Mouse (Mus musculus): Measurements from ENCODE around the gene Nck2. TPM values are rescaled to one million over a fixed set of nuclear protein-coding genes. Genes with fewer than 3 reads are reported as not detected.

Nck2 gene
- total and polyA plus RNA-seq, 2 experiments from 2014 or later: 17.7 to 49.7 TPM

- peaks cover 7% of the 10 kb centered on the region; the same call in 1 of the 2 replicates for H3K36me3 ChIP-seq (replicated peaks; ENCODE audit: control insufficient read depth, insufficient read depth, low read length)
- WGBS: 76% methylated on average over 3 of the region's 3 CpGs
- no peaks in the 10 kb centered on the region for H3K27me3 ChIP-seq (ENCODE audit: control insufficient read depth, insufficient read depth, low read length)
- H3K9me3 ChIP-seq (replicated peaks; ENCODE audit: control insufficient read depth, low read length): no peaks in the 10 kb centered on the region
- no peak overlapping the region for H3K27ac ChIP-seq (ENCODE audit: low read depth)
- ATAC-seq (ENCODE audit: insufficient read depth, low read depth) (no peak), DNase-seq (ENCODE audit: low spot score) (no peak)
- TF ChIP-seq EP300 (IDR thresholded peaks at IDR 0.05; ENCODE audit: low read depth) (no peak), CTCF (IDR thresholded peaks at IDR 0.05; ENCODE audit: low read depth) (no peak)
- H3K4me1 ChIP-seq (ENCODE audit: control insufficient read depth, insufficient read depth): no peaks in the 10 kb centered on the region
- no peak overlapping the region for H3K4me3 ChIP-seq (ENCODE audit: low read depth, low read length)
- H3K9ac ChIP-seq (replicated peaks; ENCODE audit: low read depth, low read length): no peak overlapping the region
- no peak overlapping the region for H3K4me2 ChIP-seq (ENCODE audit: low read depth, low read length)
Observed at GRCm38 (mm10) chr1:43561085-43561484, 116.7 kb downstream of the Nck2 start.

GRCm38 (mm10) chr1:43562002-43562666 lies 117.8 kb downstream of the Nck2 start:
- Histone ChIP-seq H3K4me3 (ENCODE audit: low read depth, low read length) (no peak overlapping the region), H3K27me3 (ENCODE audit: control insufficient read depth, insufficient read depth, low read length) (no peaks in the 10 kb centered on the region), H3K27ac (ENCODE audit: low read depth) (no peak overlapping the region), H3K4me1 (ENCODE audit: control insufficient read depth, insufficient read depth) (no peaks in the 10 kb centered on the region), H3K9ac (replicated peaks; ENCODE audit: low read depth, low read length) (no peak overlapping the region), H3K9me3 (replicated peaks; ENCODE audit: control insufficient read depth, low read length) (no peaks in the 10 kb centered on the region), H3K36me3 (replicated peaks; ENCODE audit: control insufficient read depth, insufficient read depth, low read length) (peaks cover 7% of the 10 kb centered on the region; the same call in 1 of the 2 replicates), H3K4me2 (ENCODE audit: low read depth, low read length) (no peak overlapping the region)
- TF ChIP-seq CTCF (IDR thresholded peaks at IDR 0.05; ENCODE audit: low read depth) (no peak), EP300 (IDR thresholded peaks at IDR 0.05; ENCODE audit: low read depth) (no peak)
- ATAC-seq (ENCODE audit: insufficient read depth, low read depth): no peak
- 71% methylated on average over 13 of the region's 13 CpGs for WGBS
- DNase-seq (ENCODE audit: low spot score): no peak

GRCm38 (mm10) chr1:43565260-43565659 lies 120.9 kb downstream of the Nck2 start:
- no peak overlapping the region for H3K4me3 ChIP-seq (ENCODE audit: low read depth, low read length)
- ATAC-seq (ENCODE audit: insufficient read depth, low read depth) (no peak), DNase-seq (ENCODE audit: low spot score) (no peak)
- no peaks in the 10 kb centered on the region for H3K27me3 ChIP-seq (ENCODE audit: control insufficient read depth, insufficient read depth, low read length)
- peaks cover 7% of the 10 kb centered on the region; the same call in 1 of the 2 replicates for H3K36me3 ChIP-seq (replicated peaks; ENCODE audit: control insufficient read depth, insufficient read depth, low read length)
- no peak overlapping the region for H3K4me2 ChIP-seq (ENCODE audit: low read depth, low read length)
- 96% methylated on average over 4 of the region's 4 CpGs for WGBS
- no peak for TF ChIP-seq CTCF (IDR thresholded peaks at IDR 0.05; ENCODE audit: low read depth)
- no peak for TF ChIP-seq EP300 (IDR thresholded peaks at IDR 0.05; ENCODE audit: low read depth)
- no peak overlapping the region for H3K9ac ChIP-seq (replicated peaks; ENCODE audit: low read depth, low read length)
- no peaks in the 10 kb centered on the region for H3K9me3 ChIP-seq (replicated peaks; ENCODE audit: control insufficient read depth, low read length)
- H3K27ac ChIP-seq (ENCODE audit: low read depth): no peak overlapping the region
- H3K4me1 ChIP-seq (ENCODE audit: control insufficient read depth, insufficient read depth): no peaks in the 10 kb centered on the region

- ATAC-seq (ENCODE audit: insufficient read depth, low read depth): no peak
- H3K9ac ChIP-seq (replicated peaks; ENCODE audit: low read depth, low read length): no peak overlapping the region
- 77% methylated on average over 8 of the region's 8 CpGs for WGBS
Observed at GRCm38 (mm10) chr1:43566677-43567377, 122.4 kb downstream of the Nck2 start.

GRCm38 (mm10) chr1:43568824-43569223 lies 124.4 kb downstream of the Nck2 start:
- DNase-seq (ENCODE audit: low spot score) (no peak), ATAC-seq (ENCODE audit: insufficient read depth, low read depth) (no peak)
- H3K27me3 ChIP-seq (ENCODE audit: control insufficient read depth, insufficient read depth, low read length): no peaks in the 10 kb centered on the region
- no peak overlapping the region for H3K9ac ChIP-seq (replicated peaks; ENCODE audit: low read depth, low read length)
- no peak overlapping the region for H3K27ac ChIP-seq (ENCODE audit: low read depth)
- WGBS: 92% methylated on average over 10 of the region's 10 CpGs
- no peak overlapping the region for H3K4me3 ChIP-seq (ENCODE audit: low read depth, low read length)
- no peaks in the 10 kb centered on the region for H3K4me1 ChIP-seq (ENCODE audit: control insufficient read depth, insufficient read depth)
- peaks cover 14% of the 10 kb centered on the region; the same call in 1 of the 2 replicates for H3K36me3 ChIP-seq (replicated peaks; ENCODE audit: control insufficient read depth, insufficient read depth, low read length)
- no peak overlapping the region for H3K4me2 ChIP-seq (ENCODE audit: low read depth, low read length)
- TF ChIP-seq CTCF (IDR thresholded peaks at IDR 0.05; ENCODE audit: low read depth): no peak
- no peak for TF ChIP-seq EP300 (IDR thresholded peaks at IDR 0.05; ENCODE audit: low read depth)
- no peaks in the 10 kb centered on the region for H3K9me3 ChIP-seq (replicated peaks; ENCODE audit: control insufficient read depth, low read length)

More at GRCm38 (mm10) chr1:43566677-43567377, 122.4 kb downstream of the Nck2 start:
- Histone ChIP-seq H3K27ac (ENCODE audit: low read depth) (no peak overlapping the region), H3K9me3 (replicated peaks; ENCODE audit: control insufficient read depth, low read length) (no peaks in the 10 kb centered on the region), H3K27me3 (ENCODE audit: control insufficient read depth, insufficient read depth, low read length) (no peaks in the 10 kb centered on the region), H3K36me3 (replicated peaks; ENCODE audit: control insufficient read depth, insufficient read depth, low read length) (peaks cover 14% of the 10 kb centered on the region; the same call in 1 of the 2 replicates), H3K4me2 (ENCODE audit: low read depth, low read length) (no peak overlapping the region), H3K4me1 (ENCODE audit: control insufficient read depth, insufficient read depth) (no peaks in the 10 kb centered on the region), H3K4me3 (ENCODE audit: low read depth, low read length) (no peak overlapping the region)
- no peak for TF ChIP-seq EP300 (IDR thresholded peaks at IDR 0.05; ENCODE audit: low read depth)
- TF ChIP-seq CTCF (IDR thresholded peaks at IDR 0.05; ENCODE audit: low read depth): no peak
- no peak for DNase-seq (ENCODE audit: low spot score)
